Mouse (Mus musculus) heart, embryonic 10.5 days (tissue): ENCODE measurements around the gene Homer2. TPM values are rescaled to one million over a fixed set of nuclear protein-coding genes. Genes with fewer than 3 reads are reported as not detected.

ENCODE experiments used
- DNase-seq: peaks from one replicate; pipeline ENCODE4 v3.0.0-alpha.2; 2017; ENCODE audit warnings: low spot score
- H3K27ac ChIP-seq: fragments of 300-500 bp; sonication (generic); 2 replicates; pipeline ENCODE4 v1.5.1; 2016; ENCODE audit warnings: mild to moderate bottlenecking
- H3K27me3 ChIP-seq: fragments of 300-500 bp; sonication (generic); 2 replicates; pipeline ENCODE4 v1.6.1; 2016; ENCODE audit warnings: mild to moderate bottlenecking; ENCODE audit not compliant: poor library complexity, insufficient read depth, severe bottlenecking
- H3K36me3 ChIP-seq: fragments of 300-500 bp; sonication (generic); 2 replicates; pipeline ENCODE4 v1.6.1; 2016; ENCODE audit warnings: mild to moderate bottlenecking, moderate library complexity
- H3K4me1 ChIP-seq: fragments of 300-500 bp; sonication (generic); 2 replicates; pipeline ENCODE4 v1.6.1; 2016; ENCODE audit warnings: mild to moderate bottlenecking
- H3K4me3 ChIP-seq: fragments of 300-500 bp; sonication (generic); 2 replicates; pipeline ENCODE4 v1.5.1; 2016; ENCODE audit warnings: mild to moderate bottlenecking, moderate library complexity
- H3K9me3 ChIP-seq: fragments of 300-500 bp; sonication (generic); 2 replicates; pipeline ENCODE4 v1.6.1; 2016; ENCODE audit warnings: mild to moderate bottlenecking, moderate library complexity
- WGBS: fragments of 180-500 bp; shearing (Covaris S2); methylation state at CpG from one replicate; pipeline ENCODE4 v1.1.7; 2016; 5-methylcytosine and 5-hydroxymethylcytosine counted together
- polyA plus RNA-seq: library from polyadenylated mRNA; unstranded; fragments of >200 nt; fragmentation: Nextera tagmentation; extraction: Ambion mirVana; gene quantifications from 2 replicates; pipeline ENCODE4 v1.2.1, GENCODE M21; 2016

The Homer2 gene
- polyA plus RNA-seq, 1 experiment from 2014 or later = 119 TPM

DNA sequence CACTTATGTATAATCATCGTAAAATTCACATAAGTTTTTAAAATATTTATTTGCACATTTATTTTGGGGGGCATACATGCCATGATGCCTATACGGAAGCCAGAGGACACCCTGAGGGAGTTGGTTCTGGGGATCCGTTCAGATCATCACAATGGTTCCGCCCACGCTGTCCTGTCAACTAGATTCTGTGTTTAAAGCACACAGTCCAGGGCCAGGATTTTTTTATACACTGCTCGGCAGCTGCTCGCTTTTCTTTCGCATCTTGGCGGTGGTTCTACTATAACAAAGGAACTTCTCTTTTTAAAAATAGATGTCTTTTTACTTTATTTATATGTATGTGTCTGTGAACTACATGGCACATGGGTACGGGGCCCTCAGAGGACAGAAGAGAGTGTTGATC lies 16.5 kb upstream of the Homer2 start:
- DNase-seq = no peak
- Histone ChIP-seq H3K9me3 (no peaks in the 10 kb centered on the region), H3K4me3 (no peak overlapping the region), H3K36me3 (no peaks in the 10 kb centered on the region), H3K27me3 (no peaks in the 10 kb centered on the region), H3K4me1 (peaks cover 41% of the 10 kb centered on the region), H3K27ac (no peak overlapping the region)
- WGBS = 94% methylated on average over 10 of the region's 10 CpGs

DNA sequence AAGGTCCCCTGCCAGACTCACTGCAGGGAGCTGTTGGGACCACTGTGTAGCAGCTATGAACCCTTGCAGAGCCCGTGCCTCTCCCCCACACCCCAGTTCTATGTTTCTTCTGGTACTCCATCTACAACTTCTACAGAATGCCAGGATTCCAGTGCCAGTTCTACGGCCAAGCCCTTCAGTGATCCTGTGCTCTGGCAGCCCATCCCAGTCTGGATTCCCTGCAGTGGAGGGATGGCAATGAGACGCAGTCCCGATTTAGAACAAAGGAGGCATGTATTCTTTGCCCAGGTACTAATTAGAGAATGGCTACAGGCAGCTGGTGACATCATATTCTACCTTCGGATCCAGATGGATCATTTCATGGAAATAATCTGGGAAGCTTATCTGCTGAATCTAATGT lies 13.9 kb upstream of the Homer2 start:
- Histone ChIP-seq H3K27ac (peak overlapping the region; percentile 75), H3K9me3 (no peaks in the 10 kb centered on the region), H3K4me3 (no peak overlapping the region), H3K27me3 (no peaks in the 10 kb centered on the region), H3K36me3 (no peaks in the 10 kb centered on the region), H3K4me1 (peaks cover 48% of the 10 kb centered on the region)
- WGBS = 60% methylated on average over 5 of the region's 5 CpGs
- DNase-seq = no peak

DNA sequence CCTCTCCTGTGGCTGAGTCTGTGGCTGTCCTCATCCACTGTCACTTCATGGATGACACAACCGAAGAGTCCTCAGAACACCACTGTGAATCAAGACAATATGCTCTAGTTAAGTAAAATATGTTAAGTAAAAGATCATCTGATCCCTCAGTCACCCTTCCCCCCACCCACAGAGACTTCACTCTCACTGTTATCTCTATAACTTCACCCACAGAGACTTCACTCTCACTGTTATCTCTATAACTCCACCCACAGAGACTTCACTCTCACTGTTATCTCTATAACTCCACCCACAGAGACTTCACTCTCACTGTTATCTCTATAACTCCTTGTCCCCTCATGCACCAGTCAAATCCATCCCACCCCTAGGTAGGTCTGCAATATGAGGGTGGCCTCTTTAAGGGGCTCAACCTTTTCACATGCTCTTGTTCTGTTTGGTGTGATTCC lies 11.9 kb upstream of the Homer2 start:
- Histone ChIP-seq H3K4me3 (peak overlapping the region; percentile 22), H3K9me3 (no peaks in the 10 kb centered on the region), H3K27ac (peak overlapping the region; percentile 86), H3K36me3 (no peaks in the 10 kb centered on the region), H3K4me1 (peaks cover 39% of the 10 kb centered on the region), H3K27me3 (no peaks in the 10 kb centered on the region)
- no peak for DNase-seq
- WGBS = 44% methylated on average over 1 of the region's 1 CpGs

DNA sequence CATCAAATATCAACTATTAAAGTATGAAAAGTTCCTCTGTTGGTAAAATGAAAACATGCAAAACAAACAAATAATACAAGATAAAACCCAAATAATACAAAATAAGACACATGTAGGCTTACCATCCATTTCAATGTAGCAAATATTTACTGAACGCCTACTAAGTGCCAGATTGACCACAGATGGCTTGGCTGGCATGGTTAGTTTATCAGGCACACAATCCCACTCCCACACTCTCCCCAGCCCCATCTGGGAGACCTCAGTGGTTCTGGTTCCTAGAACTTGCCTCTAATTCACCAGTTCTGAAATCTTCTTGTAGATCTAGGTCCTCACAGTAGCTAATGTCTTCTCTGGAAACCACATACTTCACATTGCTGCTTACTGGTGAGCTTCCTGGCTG lies 11.3 kb upstream of the Homer2 start:
- DNase-seq = no peak
- Histone ChIP-seq H3K4me3 (peak overlapping the region; percentile 22), H3K4me1 (peaks cover 39% of the 10 kb centered on the region), H3K9me3 (no peaks in the 10 kb centered on the region), H3K27ac (peak overlapping the region; percentile 86), H3K36me3 (no peaks in the 10 kb centered on the region), H3K27me3 (no peaks in the 10 kb centered on the region)
- 79% methylated on average over 1 of the region's 1 CpGs for WGBS

DNA sequence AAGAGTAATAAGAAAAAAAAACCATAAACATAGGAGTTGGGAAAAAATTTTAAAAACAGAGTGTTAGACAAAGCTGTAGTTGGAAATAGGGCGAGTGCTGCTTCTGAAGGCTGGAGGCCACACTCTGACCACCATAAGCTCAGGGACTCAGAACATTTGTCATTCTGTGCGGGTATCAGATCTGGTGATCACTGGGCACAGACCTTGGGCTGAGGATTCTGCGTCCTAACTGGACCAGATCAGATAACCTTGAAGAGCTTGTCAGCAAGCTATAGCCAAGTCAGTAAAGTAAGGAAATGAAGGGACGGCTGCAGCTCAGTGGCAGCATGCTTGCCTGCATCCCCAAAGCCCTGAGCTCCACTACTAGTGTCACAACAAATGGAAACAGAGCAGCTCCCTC lies 2.8 kb upstream of the Homer2 start:
- no peak overlapping the region for H3K4me3 ChIP-seq
- H3K27ac ChIP-seq = no peak overlapping the region
- DNase-seq = no peak
- H3K9me3 ChIP-seq = no peaks in the 10 kb centered on the region
- peaks cover 17% of the 10 kb centered on the region; the same call in 1 of the 2 replicates for H3K4me1 ChIP-seq
- 59% methylated on average over 4 of the region's 4 CpGs for WGBS
- peaks cover 23% of the 10 kb centered on the region for H3K27me3 ChIP-seq
- H3K36me3 ChIP-seq = no peaks in the 10 kb centered on the region

DNA sequence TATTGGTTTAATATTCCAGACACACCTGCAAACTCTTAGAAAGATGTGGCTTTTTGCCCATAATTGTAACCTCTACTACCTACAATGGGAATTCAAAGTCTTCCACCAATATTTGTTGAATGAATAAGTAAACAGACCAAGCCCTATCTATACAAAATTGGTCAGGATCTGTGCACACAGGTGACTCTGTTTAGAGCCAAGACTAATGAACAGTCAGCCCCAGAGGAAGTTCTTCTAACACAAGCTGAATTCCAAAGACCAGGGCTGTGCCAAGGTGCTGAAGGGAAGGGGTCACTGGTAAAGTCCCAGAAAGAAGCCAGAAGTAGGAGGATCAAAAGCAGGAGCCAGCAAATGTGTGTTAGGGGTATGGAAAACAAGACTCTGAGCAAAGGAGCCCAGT lies 838 bp upstream of the Homer2 start:
- Histone ChIP-seq H3K4me1 (peaks cover 31% of the 10 kb centered on the region), H3K4me3 (no peak overlapping the region), H3K27me3 (peaks cover 23% of the 10 kb centered on the region), H3K27ac (no peak overlapping the region), H3K9me3 (no peaks in the 10 kb centered on the region), H3K36me3 (no peaks in the 10 kb centered on the region)
- DNase-seq = no peak

DNA sequence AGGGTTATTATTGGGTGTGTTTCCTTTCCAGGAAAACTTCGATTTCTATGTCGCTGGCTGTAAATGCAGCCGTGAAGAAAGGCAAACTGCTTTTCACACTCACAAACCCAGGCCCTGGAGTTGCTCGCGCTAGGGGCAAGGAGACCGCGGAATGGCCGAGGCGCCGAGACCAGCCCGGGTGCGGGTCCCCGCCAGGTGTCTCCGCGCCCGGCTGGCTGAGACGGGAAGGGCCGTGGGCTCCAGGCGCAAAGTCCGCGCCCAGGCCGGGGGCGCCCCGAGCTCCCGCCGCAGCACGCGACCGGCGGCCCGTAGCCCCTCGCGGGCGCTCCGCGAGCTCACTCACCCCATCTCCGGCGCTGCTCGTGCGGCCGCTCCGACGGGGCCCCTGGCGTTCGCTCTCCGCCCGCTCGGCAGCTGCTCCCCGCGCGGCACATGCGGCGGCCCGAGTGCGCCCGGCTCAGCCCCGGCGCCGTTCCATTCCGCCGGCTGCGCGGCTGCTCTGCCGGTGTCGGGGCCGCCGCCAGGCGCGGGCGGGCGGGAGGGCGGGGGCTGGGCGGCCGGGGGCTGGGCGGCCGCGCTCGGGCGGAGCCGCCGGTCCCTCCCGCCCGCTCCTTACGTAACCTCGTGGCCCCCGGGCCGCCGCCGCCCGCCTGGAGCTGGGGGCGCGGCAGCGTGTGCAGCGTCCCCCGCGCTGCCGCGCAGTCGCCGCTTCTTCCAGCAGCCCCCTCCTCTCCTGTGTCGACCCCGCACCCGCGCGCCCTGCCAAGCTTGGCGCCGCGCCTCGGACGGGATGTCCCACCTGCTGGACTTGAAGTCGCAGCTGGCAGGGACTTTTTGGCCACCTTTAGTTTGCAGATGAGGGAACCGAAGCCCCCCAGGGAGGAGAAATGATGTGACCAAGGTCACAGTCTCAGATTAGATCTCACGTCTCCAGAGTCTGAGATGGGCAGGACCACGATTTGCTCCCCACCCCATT lies 623 bp downstream of the Homer2 start:
- Histone ChIP-seq H3K27ac (peak overlapping the region; percentile 97), H3K4me1 (peaks cover 45% of the 10 kb centered on the region), H3K27me3 (peaks cover 23% of the 10 kb centered on the region), H3K9me3 (no peaks in the 10 kb centered on the region), H3K4me3 (peak overlapping the region; percentile 83), H3K36me3 (no peaks in the 10 kb centered on the region; the same call in 1 of the 2 replicates)
- WGBS = 1% methylated on average over 109 of the region's 114 CpGs
- no peak for DNase-seq

DNA sequence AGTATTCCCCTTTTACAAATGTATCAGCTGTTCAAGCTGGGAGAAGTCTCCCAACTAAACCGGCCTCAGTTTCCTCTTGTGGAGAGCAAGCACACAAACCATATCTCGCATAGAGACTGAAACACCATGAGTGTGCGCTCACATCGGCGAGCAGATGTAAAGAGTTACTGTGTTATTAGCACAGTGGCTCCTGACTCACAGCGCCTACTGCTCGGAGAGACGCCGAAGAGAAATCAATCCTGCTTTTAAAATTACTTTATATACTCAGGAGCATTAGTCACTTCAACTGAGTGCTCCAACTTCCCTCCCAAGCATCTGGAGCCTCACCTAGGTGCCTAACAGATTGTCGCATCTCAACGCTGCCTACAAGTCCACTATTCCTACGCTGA lies 1.3 kb downstream of the Homer2 start:
- 24% methylated on average over 12 of the region's 12 CpGs for WGBS
- DNase-seq = no peak
- Histone ChIP-seq H3K27ac (peak overlapping the region; percentile 97), H3K4me3 (peak overlapping the region; percentile 83), H3K4me1 (peaks cover 49% of the 10 kb centered on the region), H3K36me3 (no peaks in the 10 kb centered on the region; the same call in 1 of the 2 replicates), H3K27me3 (peaks cover 23% of the 10 kb centered on the region), H3K9me3 (no peaks in the 10 kb centered on the region)

DNA sequence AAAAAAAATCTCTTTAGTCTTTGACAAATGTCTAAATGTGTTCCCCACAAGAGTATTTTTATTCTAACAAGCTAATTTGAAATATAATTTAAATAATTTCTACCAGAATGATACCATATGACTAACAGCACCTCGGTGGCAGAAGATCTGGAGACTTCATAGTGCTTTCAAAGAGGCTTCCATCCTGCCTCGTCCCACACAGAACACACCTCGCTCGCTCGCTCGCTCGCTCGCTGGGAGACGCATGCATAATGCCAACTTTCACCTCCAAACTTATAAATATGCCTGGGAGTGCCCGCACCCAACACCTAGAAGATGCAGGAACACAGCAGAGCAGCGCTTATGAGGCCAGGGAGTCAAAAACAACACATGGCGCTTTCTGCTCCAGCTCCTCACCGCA lies 9.0 kb downstream of the Homer2 start:
- 92% methylated on average over 13 of the region's 13 CpGs for WGBS
- Histone ChIP-seq H3K4me3 (no peak overlapping the region), H3K27ac (no peak overlapping the region), H3K9me3 (no peaks in the 10 kb centered on the region), H3K4me1 (peaks cover 68% of the 10 kb centered on the region), H3K27me3 (no peaks in the 10 kb centered on the region), H3K36me3 (peaks cover 18% of the 10 kb centered on the region)
- DNase-seq = no peak

DNA sequence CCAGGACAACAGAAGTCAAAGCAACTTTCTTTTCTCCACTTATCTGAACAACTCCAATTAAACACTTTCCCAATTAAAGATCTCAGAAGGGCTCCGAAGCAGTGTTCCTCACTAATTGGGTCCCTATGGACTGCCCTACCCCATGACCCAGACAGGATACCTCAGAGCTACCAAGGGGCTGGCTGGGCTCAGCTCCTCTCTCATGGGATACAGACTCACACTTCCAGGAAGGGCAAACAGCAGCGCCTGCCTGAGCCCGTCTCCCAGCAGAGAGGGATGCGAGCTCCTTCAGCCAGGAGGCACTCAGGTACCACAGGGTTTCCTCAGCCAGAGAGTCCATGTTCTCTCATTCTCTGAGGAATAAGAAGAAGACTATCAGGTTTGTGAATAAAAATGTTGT lies 9.4 kb downstream of the Homer2 start:
- DNase-seq = no peak
- Histone ChIP-seq H3K4me1 (peaks cover 68% of the 10 kb centered on the region), H3K4me3 (no peak overlapping the region), H3K27ac (no peak overlapping the region), H3K27me3 (no peaks in the 10 kb centered on the region), H3K36me3 (peaks cover 18% of the 10 kb centered on the region), H3K9me3 (no peaks in the 10 kb centered on the region)
- WGBS = 81% methylated on average over 4 of the region's 4 CpGs

DNA sequence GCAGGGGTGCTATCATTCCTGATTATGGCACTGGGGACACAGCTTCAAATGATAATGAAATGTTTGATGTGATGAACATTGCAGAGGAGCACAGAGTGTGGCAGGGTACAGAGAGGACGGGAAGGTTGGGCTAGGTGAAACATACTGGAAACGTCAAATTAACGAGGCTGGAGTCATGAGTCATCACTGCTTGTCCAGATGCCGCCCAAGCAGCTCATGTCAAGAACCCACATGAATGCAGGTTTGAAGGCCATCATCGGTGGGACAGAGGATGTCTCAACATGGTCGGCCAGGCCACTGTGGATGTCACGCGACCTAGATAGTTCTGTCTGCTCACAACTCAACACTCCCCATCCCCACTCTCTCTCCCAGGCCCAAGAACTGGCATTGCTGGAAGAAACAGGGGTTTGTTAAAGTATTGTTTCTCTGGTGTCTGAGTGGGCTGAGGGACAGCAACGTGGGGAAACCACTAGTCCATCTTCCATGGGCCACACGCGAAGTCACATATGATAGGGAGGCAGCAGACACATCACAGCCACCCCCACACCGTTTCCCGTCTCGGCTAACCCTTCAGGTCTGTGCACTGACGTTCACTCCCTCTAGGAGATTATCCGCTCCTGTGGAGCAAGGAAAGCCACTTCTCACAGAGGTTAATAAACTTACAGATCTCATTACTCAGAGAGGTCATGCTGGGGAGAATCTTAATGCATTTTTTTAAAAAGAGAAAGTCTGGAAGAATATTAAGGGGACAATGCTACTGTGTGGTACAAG lies 11.4 kb downstream of the Homer2 start:
- Histone ChIP-seq H3K4me3 (no peak overlapping the region), H3K36me3 (peaks cover 18% of the 10 kb centered on the region), H3K27ac (0 out of 2 replicates have a peak overlapping the region, but pooled peaks have one; percentile 2), H3K4me1 (peaks cover 71% of the 10 kb centered on the region), H3K27me3 (no peaks in the 10 kb centered on the region), H3K9me3 (no peaks in the 10 kb centered on the region)
- 70% methylated on average over 16 of the region's 16 CpGs for WGBS
- DNase-seq = no peak

DNA sequence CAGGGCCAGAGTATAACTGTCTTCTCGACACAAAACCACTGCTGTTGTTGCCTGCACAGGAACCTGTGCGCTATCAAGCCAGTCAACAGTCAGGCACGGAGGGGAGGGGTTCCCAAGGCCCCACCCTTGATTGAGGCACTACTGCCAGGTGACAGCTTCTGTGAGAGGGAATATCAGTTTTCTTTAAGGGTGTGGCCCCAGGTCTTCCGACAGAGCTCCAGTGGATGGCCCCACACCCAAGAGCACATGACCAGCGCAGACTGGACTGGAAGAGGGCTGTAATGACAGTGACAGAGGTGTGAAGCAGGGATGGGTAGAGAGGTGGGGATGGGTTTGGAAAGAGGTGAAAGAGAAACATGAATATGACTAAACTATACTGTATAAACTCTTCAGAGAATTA lies 16.3 kb downstream of the Homer2 start:
- Histone ChIP-seq H3K27ac (peak overlapping the region; percentile 33; the same call in 1 of the 2 replicates), H3K9me3 (no peaks in the 10 kb centered on the region), H3K27me3 (no peaks in the 10 kb centered on the region), H3K4me1 (peaks cover 71% of the 10 kb centered on the region), H3K36me3 (peaks cover 13% of the 10 kb centered on the region), H3K4me3 (no peak overlapping the region)
- peak; percentile 83 for DNase-seq
- WGBS = 60% methylated on average over 5 of the region's 5 CpGs

DNA sequence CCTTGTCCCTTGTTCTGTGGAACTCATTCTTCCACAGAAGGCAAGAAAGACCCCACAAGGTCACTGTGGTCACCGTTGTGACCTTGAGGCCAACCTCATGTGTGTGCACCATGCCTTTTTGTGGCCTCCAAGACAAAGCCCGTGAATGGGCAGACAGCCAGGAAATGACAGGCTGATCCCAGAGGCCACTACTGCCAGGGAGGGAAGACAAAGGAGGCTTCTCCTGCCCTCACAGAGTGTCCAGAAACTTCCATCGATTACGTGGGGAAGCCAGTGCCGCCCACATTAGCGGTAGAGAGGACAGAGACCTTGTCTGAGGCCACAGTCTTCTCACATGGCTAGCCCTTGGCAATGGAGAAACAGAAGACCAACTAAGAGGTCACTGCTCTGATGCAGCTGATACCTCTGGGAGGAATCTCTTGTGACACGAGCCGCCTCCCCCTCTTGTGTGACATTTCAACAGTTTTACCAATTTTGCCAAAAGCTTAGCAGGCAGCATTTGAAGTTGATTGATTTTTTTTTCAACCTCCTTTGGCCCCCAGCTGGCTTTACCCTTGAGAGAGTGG lies 18.1 kb downstream of the Homer2 start:
- H3K36me3 ChIP-seq = no peaks in the 10 kb centered on the region
- H3K9me3 ChIP-seq = no peaks in the 10 kb centered on the region
- peak overlapping the region; percentile 82 for H3K27ac ChIP-seq
- 73% methylated on average over 8 of the region's 8 CpGs for WGBS
- no peak overlapping the region for H3K4me3 ChIP-seq
- no peak for DNase-seq
- peaks cover 85% of the 10 kb centered on the region for H3K4me1 ChIP-seq
- no peaks in the 10 kb centered on the region for H3K27me3 ChIP-seq
